Mouse (Mus musculus) midbrain, postnatal 0 days (tissue): ENCODE results near the gene Srarp. TPM values are rescaled to one million over a fixed set of nuclear protein-coding genes. Genes with fewer than 3 reads are reported as not detected.

Source experiments
- ATAC-seq: fragments of 200-750 bp; cut with Nextera tagmentation; 2 replicates; pipeline ENCODE4 v1.8.0; 2017; ENCODE audit warnings: moderate number of reproducible peaks, mild to moderate bottlenecking, moderate TSS enrichment, moderate library complexity; ENCODE audit not compliant: low FRiP score
- DNase-seq: peaks from one replicate; pipeline ENCODE4 v3.0.0-alpha.2; 2015; ENCODE audit warnings: low spot score
- H3K27ac ChIP-seq: fragments of 300-500 bp; sonication (generic); 2 replicates; pipeline ENCODE4 v1.5.1; 2014; ENCODE audit warnings: low read depth, mild to moderate bottlenecking, low read length, mixed read lengths
- H3K27me3 ChIP-seq: fragments of 300-500 bp; sonication (generic); 2 replicates; pipeline ENCODE4 v1.6.1; 2014; ENCODE audit warnings: low read length, control low read depth, mixed read lengths; ENCODE audit not compliant: insufficient read depth
- H3K36me3 ChIP-seq: fragments of 300-500 bp; sonication (generic); 2 replicates; pipeline ENCODE4 v1.6.1; 2014; ENCODE audit warnings: low read length, control low read depth, mixed read lengths; ENCODE audit not compliant: insufficient read depth
- H3K4me1 ChIP-seq: fragments of 300-500 bp; sonication (generic); 2 replicates; pipeline ENCODE4 v1.6.1; 2014; ENCODE audit warnings: mild to moderate bottlenecking, control low read depth, antibody characterized with exemption, low read length, mixed read lengths; ENCODE audit not compliant: insufficient read depth
- H3K4me2 ChIP-seq: fragments of 300-500 bp; sonication (generic); 2 replicates; pipeline ENCODE4 v1.6.1; 2014; ENCODE audit warnings: low read depth, mild to moderate bottlenecking, low read length, mixed read lengths; ENCODE audit not compliant: poor library complexity, severe bottlenecking
- H3K4me3 ChIP-seq: fragments of 300-500 bp; sonication (generic); 2 replicates; pipeline ENCODE4 v1.5.1; 2014; ENCODE audit warnings: low read depth, mild to moderate bottlenecking, low read length, moderate library complexity
- H3K9ac ChIP-seq: fragments of 300-500 bp; sonication (generic); replicated peaks from 2 replicates; pipeline ENCODE4 v1.6.1; 2014; ENCODE audit warnings: mild to moderate bottlenecking, low read length, moderate library complexity, mixed read lengths; ENCODE audit not compliant: poor library complexity, severe bottlenecking
- H3K9me3 ChIP-seq: fragments of 300-500 bp; sonication (generic); 2 replicates; pipeline ENCODE4 v1.6.1; 2016; ENCODE audit warnings: low read length, control low read depth
- CTCF ChIP-seq: IDR thresholded peaks from 2 replicates; pipeline ENCODE4 v1.5.1; 2016; ENCODE audit warnings: antibody characterized with exemption, mild to moderate bottlenecking
- WGBS: fragments of 180-500 bp; shearing (Covaris S2); extraction: QIAGEN DNeasy Blood & Tissue Kit; methylation state at CpG from one replicate; pipeline ENCODE4 v1.1.7; 2014; 5-methylcytosine and 5-hydroxymethylcytosine counted together
- polyA plus RNA-seq: library from polyadenylated mRNA; unstranded; fragments of >200 nt; fragmentation: Nextera tagmentation; extraction: Ambion mirVana; gene quantifications from 2 replicates; pipeline ENCODE4 v1.2.1, GENCODE M21; 2015
- total RNA-seq: library from RNA; depleted of rRNA; stranded (reverse); fragments of >200 nt; gene quantifications from 2 replicates; pipeline ENCODE4 v1.2.3, GENCODE M21; 2014

The Srarp gene
- total and polyA plus RNA-seq, 2 experiments from 2014 or later = 0.52 to 1.9 TPM

DNA sequence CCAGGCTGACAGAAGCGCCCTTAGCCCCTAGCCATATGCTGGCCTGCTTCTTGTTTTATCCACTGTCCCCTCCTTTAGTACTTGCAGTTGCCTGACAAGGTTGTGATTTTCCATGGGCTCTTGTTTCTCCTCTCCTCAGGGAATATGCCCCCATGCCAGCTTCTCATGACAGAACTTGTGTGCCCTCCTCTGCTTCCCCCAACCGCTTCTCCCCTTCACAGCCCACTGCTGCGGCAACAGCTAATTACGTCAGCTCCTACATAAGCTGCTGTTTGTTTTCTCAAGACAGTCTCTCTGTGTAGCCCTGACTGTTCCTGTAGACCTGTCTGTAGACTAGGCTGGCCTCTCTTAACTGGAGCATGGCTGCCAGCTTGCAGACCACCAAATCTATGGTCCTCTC, 19.6 kb upstream of the Srarp start:
- ATAC-seq (no peak), DNase-seq (no peak)
- no peak for TF ChIP-seq CTCF
- WGBS = 85% methylated on average over 4 of the region's 4 CpGs
- Histone ChIP-seq H3K4me1 (no peaks in the 10 kb centered on the region), H3K4me3 (no peak overlapping the region), H3K27ac (no peak overlapping the region), H3K4me2 (no peak overlapping the region), H3K27me3 (no peaks in the 10 kb centered on the region), H3K36me3 (peaks cover 14% of the 10 kb centered on the region), H3K9ac (no peak overlapping the region), H3K9me3 (no peaks in the 10 kb centered on the region)

DNA sequence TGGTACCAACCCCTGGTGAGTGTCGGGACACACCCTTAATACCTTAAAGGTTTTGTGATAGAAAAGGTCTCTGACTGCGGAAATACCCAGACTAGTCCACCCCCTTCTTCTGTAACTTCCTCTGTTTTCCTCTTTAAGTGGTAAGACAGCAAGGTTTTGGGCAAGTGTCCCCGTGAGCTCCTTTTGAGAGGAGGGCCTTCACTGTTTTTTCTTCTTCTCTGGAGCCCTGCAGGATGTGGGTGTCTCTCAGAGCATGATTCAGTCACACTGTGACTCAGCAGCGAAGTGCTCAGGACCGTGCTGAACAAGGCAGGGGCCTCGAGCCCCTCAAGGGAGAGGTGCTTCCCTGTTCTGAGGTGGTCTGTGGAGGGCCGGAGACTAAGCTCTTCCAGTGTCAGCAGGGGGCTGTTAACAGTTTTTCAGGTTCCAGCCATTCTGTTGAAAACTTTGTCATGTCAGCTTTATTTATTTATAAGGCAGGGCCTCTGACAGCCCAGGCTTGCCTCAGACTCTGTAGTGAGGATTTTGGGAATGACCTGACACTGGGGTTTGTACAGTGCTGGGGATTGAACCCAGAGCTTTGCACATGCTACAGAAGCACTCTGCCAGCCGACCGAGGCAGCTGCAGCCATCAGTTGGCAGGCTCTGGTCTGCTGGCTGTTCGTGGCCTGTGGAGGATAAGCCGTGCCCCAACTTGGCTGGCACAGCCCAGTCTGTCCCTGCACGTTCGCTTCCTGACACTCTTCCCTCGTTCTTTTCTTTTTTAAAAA, 18.9 kb upstream of the Srarp start:
- H3K9ac ChIP-seq = no peak overlapping the region
- no peaks in the 10 kb centered on the region for H3K9me3 ChIP-seq
- WGBS = 76% methylated on average over 14 of the region's 14 CpGs
- no peaks in the 10 kb centered on the region for H3K4me1 ChIP-seq
- peaks cover 13% of the 10 kb centered on the region for H3K36me3 ChIP-seq
- no peaks in the 10 kb centered on the region for H3K27me3 ChIP-seq
- H3K4me2 ChIP-seq = no peak overlapping the region
- no peak for TF ChIP-seq CTCF
- DNase-seq = no peak
- H3K4me3 ChIP-seq = no peak overlapping the region
- H3K27ac ChIP-seq = no peak overlapping the region
- ATAC-seq = no peak

DNA sequence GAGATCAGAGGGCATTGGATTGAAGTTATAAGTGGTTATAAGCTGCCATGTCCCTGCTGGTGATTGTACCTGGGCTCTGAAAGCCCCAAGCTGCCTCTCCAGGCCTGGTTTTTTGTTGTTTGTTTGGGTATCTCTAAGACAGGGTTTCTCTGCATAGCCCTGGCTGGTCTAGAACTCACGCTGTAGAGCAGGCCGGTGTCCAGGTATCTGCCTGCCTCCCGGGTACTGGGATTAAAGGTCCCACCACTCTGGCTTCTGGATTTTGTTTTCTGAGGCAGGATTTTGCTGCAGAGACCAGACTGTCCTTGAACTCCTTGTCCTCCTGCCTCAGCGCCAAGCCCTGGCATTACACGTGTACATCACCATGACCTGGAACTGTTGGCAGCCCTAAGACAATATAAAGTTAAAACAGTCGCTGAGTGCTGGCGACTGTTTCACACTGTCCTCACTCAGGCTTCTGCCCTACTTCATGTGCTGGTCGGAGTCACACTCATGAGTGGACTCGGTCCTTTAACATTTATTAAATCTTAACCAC, 16.1 kb upstream of the Srarp start:
- DNase-seq = no peak
- 95% methylated on average over 9 of the region's 9 CpGs for WGBS
- peaks cover 36% of the 10 kb centered on the region for H3K36me3 ChIP-seq

DNA sequence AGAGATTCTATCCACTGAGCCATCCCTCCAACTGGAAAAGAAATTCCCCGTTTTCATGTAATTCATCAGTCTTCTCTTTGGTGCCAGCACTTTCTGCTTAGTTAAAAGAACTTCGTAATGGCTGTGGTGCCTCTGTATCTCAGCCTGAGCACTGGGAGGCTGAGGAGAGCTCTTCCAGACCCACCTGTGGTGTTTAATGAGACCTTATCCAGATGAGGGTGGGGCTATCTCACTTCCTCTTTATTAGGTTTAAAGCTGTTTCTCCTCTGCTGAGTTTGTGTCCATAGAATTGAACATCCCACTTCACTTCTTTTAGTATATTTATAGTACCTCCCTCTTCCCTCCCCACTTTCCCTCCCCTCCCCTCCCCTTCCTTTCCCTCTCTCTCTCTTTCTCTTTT, 15.3 kb upstream of the Srarp start:
- no peak for TF ChIP-seq CTCF
- Histone ChIP-seq H3K4me1 (no peaks in the 10 kb centered on the region), H3K27ac (no peak overlapping the region), H3K9ac (no peak overlapping the region), H3K4me3 (no peak overlapping the region), H3K9me3 (no peaks in the 10 kb centered on the region), H3K27me3 (no peaks in the 10 kb centered on the region), H3K4me2 (no peak overlapping the region), H3K36me3 (peaks cover 39% of the 10 kb centered on the region)
- ATAC-seq (no peak), DNase-seq (no peak)
- WGBS = 91% methylated on average over 2 of the region's 2 CpGs

More for the DNA sequence above, 16.1 kb upstream of the Srarp start:
- no peaks in the 10 kb centered on the region for H3K4me1 ChIP-seq
- H3K4me3 ChIP-seq = no peak overlapping the region
- no peak overlapping the region for H3K27ac ChIP-seq
- ATAC-seq = no peak
- no peaks in the 10 kb centered on the region for H3K27me3 ChIP-seq
- no peak overlapping the region for H3K9ac ChIP-seq
- TF ChIP-seq CTCF = no peak
- H3K9me3 ChIP-seq = no peaks in the 10 kb centered on the region
- no peak overlapping the region for H3K4me2 ChIP-seq

DNA sequence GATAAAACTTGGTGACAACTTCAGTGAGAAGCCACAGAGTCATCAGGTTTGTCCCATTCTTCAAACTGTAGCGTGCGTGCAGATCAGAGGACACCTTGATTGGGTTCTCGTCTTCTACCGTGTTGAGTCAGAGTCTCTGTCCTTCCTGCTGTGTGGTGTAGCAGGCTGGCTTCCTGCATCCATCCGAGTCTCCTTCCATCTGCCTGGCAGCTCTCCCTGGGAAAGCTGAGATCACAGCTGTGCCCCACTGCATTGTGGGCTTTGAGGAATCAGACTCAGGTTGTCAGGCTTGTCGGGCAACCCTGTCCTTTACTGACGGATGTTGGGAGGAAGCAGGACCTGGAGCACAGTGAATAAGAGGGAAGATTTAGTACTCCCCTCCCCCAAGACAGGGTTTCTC, 10.3 kb upstream of the Srarp start:
- DNase-seq (no peak), ATAC-seq (no peak)
- no peaks in the 10 kb centered on the region for H3K9me3 ChIP-seq
- H3K4me3 ChIP-seq = no peak overlapping the region
- 0 out of 2 replicates have a peak, but pooled peaks cover 7% of the 10 kb centered on the region for H3K4me1 ChIP-seq
- H3K27me3 ChIP-seq = no peaks in the 10 kb centered on the region
- H3K27ac ChIP-seq = no peak overlapping the region
- no peak overlapping the region for H3K4me2 ChIP-seq
- H3K9ac ChIP-seq = no peak overlapping the region
- 79% methylated on average over 7 of the region's 7 CpGs for WGBS
- TF ChIP-seq CTCF = no peak
- H3K36me3 ChIP-seq = peaks cover 26% of the 10 kb centered on the region

DNA sequence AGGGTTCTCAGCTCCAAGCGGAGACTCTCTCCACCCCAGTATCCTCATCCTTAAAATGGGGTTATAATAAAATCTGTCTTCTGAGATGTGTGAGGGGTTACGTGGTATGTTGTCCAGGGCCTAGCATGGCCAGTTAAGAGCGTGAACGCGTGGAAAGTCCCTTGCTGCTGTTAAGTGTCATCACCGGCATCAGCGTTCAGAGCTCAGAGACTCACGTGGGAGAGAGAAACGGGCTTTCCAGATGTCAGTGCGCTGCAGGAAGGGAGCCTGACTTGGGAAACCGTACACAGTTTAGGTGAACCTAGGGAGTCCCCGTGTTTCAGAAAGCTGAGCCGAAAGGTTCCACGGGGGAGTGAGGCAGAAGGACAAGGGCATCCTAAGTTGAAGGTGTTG, 9.4 kb upstream of the Srarp start:
- ATAC-seq = no peak
- 11% methylated on average over 14 of the region's 14 CpGs for WGBS

More for the DNA sequence above, 9.4 kb upstream of the Srarp start:
- Histone ChIP-seq H3K9ac (peak overlapping the region; percentile 92), H3K36me3 (peaks cover 26% of the 10 kb centered on the region), H3K9me3 (no peaks in the 10 kb centered on the region), H3K4me3 (peak overlapping the region; percentile 99), H3K27ac (peak overlapping the region; percentile 83; the same call in 1 of the 2 replicates), H3K4me1 (0 out of 2 replicates have a peak, but pooled peaks cover 7% of the 10 kb centered on the region), H3K27me3 (no peaks in the 10 kb centered on the region), H3K4me2 (peak overlapping the region; percentile 88)
- no peak for TF ChIP-seq CTCF
- no peak for DNase-seq
